9 mouse cellular contexts compared by ENCODE assay signal in genomic region chr10:117899410-117899935, GRCm38 (mm10). TPM values are rescaled to one million over a fixed set of nuclear protein-coding genes. Genes with fewer than 3 reads are reported as not detected.
A peak's percentile ranks its signal among the peaks of the same experiment; 100 is the strongest.
DNase-seq lines count a peak whose midpoint lies in the region; ATAC-seq and TF ChIP-seq lines count a peak whose summit lies in the region.
"Had no signal": no experiment of that assay in that cellular context is flagged by ENCODE, and none has a peak within 500 bp of the region (broad histone marks: within the 10 kb centered on the region; RNA-seq: fewer than 3 reads in every experiment).

No protein-coding gene starts in this region.

- no peak overlapping the region for H3K4me3 ChIP-seq in left cerebral cortex, adult 2 months
- H3K4me3 ChIP-seq: midbrain, embryonic 12.5 days had no signal

- no peak for ATAC-seq in CD4-positive, CD25-positive, alpha-beta regulatory T cell, adult 4 months
- ATAC-seq in granulocyte monocyte progenitor cell, adult 5-6 weeks (replicated peaks; ENCODE audit: poor library complexity, severe bottlenecking), result peak; percentile 93

- intact Hi-C loops in left cerebral cortex, adult 2 months (cut with DNase I), result no loop called here

- no peak for TF ChIP-seq CTCF in left cerebral cortex, adult 2 months (IDR thresholded peaks at IDR 0.05)

- DNase-seq in CD4-positive, CD25-positive, alpha-beta regulatory T cell, adult 2 months (ENCODE audit: low read depth, low spot score), result peak; percentile 14
- DNase-seq in kidney, postnatal 10 days, result peak; percentile 24
- peak; percentile 38 to 52 for DNase-seq in lung, postnatal 4 days
- no peak for DNase-seq in right cerebral cortex, adult 18-20 months
- DNase-seq in right cerebral cortex, postnatal 25 days, result no peak
- DNase-seq in left cerebral cortex, adult 2 months (ENCODE audit: extremely low spot score in 1 of 2, low spot score in 2 of 2), result no peak

- no peak overlapping the region; the same call in 1 of the 2 replicates for H3K27ac ChIP-seq in left cerebral cortex, adult 2 months
- H3K27ac ChIP-seq: midbrain, embryonic 12.5 days had no signal

RNA-seq across cellular contexts. Expression of gene Rap1b, which starts 53.6 kb away (rescaled TPM):
- polyA plus RNA-seq in CD4-positive, CD25-positive, alpha-beta regulatory T cell, adult 4 months (2017; shearing (Covaris generic)), result 10 to 100 TPM; 58.0 to 90.0 TPM
- 124 and 127 TPM in 2 replicates for total RNA-seq in granulocyte monocyte progenitor cell, adult 5-6 weeks (2014; fragmentation: Nextera tagmentation)
- 92.3 and 107 TPM in 2 replicates for total RNA-seq in granulocyte monocyte progenitor cell, adult 5-6 weeks (2017)
- 10 to 100 TPM; 59.7 to 61.2 TPM for total RNA-seq in left cerebral cortex, adult 2 months (2021)

Comparison
In these comparisons a context has a peak if more than half of its experiments do, and no peak if none do; other contexts are left out.
1. DNase-seq: peak in CD4-positive, CD25-positive, alpha-beta regulatory T cell, adult 2 months (single experiment), kidney, postnatal 10 days (single experiment) and lung, postnatal 4 days (2 of 2); none in right cerebral cortex, adult 18-20 months (single experiment), right cerebral cortex, postnatal 25 days (single experiment) and left cerebral cortex, adult 2 months (0 of 2).